Mouse (Mus musculus) bone marrow macrophage, adult 2 months (primary cell): ENCODE measurements around the gene Tec. TPM values are rescaled to one million over a fixed set of nuclear protein-coding genes. Genes with fewer than 3 reads are reported as not detected.
A peak's percentile ranks its signal among the peaks of the same experiment; 100 is the strongest.

Source experiments
- H3K27ac ChIP-seq: 2 replicates; pipeline ENCODE4 v1.5.1; 2012; ENCODE audit warnings: low read depth, low read length; ENCODE audit not compliant: insufficient read depth
- H3K4me1 ChIP-seq: 2 replicates; pipeline ENCODE4 v1.6.1; 2012; ENCODE audit warnings: low read length; ENCODE audit not compliant: control insufficient read depth, insufficient read depth
- H3K4me3 ChIP-seq: 2 replicates; pipeline ENCODE4 v1.5.1; 2012; ENCODE audit warnings: mild to moderate bottlenecking, low read length, moderate library complexity; ENCODE audit not compliant: insufficient read depth
- CTCF ChIP-seq: IDR thresholded peaks from 2 replicates; pipeline ENCODE4 v1.5.1; 2012; ENCODE audit warnings: low read depth, mild to moderate bottlenecking, low read length, moderate library complexity
- POLR2A ChIP-seq: IDR thresholded peaks from 2 replicates; pipeline ENCODE4 v1.6.1; 2012; ENCODE audit warnings: mild to moderate bottlenecking, low read depth, low read length, borderline replicate concordance
- polyA plus RNA-seq: library from polyadenylated mRNA; stranded (reverse); fragments of >200 nt; gene quantifications from 2 replicates; pipeline ENCODE4 v1.2.4, GENCODE M21; 2012; ENCODE audit not compliant: missing spikeins, insufficient read depth, insufficient read length

The Tec gene
- polyA plus RNA-seq, 1 experiment = 71.7 TPM

DNA sequence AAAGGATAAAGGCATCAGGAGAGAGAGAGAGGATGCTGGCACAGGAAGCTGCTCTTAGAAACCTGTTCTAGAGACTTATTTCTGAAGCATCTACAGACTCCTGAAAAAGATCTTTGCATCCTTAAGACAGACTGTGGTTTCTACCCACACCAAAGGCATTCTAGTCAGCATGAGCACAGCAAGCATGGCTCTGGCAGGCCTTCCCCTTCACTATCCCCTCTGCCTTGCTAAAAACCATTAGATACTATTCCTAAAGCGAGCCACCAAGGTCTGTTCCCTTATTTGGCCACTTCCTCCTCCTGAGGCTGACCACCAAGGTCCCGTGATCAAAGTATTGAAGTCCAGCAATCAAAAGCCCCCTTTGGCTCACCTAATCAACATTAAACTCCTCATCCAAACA is 92.2 kb downstream of the Tec start:
- peaks cover 15% of the 10 kb centered on the region for H3K4me1 ChIP-seq
- H3K4me3 ChIP-seq = no peak overlapping the region
- TF ChIP-seq POLR2A (no peak), CTCF (no peak)
- H3K27ac ChIP-seq = peak overlapping the region; percentile 49

- H3K27ac ChIP-seq = no peak overlapping the region
- TF ChIP-seq CTCF = no peak
- TF ChIP-seq POLR2A = no peak
- H3K4me1 ChIP-seq = no peaks in the 10 kb centered on the region; the same call in 1 of the 2 replicates
- no peak overlapping the region for H3K4me3 ChIP-seq
Measured at GRCm38 (mm10) chr5:72769841-72770240, 98.4 kb downstream of the Tec start.

DNA sequence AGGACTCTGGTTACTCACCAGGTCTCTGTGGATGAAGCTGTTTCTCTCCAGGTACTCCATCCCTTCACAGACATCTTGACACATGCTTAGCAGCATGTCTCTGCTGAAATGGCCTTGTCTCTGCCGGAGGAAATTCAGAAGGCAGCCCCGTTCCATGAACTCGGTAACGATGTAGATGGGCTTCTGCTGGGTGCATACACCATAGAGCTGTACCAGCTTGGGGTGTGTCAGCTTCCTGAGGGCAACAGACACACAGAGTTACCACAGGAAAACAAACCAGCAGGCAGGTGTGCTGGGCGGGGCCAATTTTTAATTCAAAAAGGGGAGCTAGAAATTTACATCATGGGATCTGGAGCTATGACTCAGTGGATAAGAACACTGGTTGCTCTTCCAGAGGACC is 104.7 kb downstream of the Tec start:
- Histone ChIP-seq H3K27ac (peak overlapping the region; percentile 72), H3K4me3 (no peak overlapping the region), H3K4me1 (peaks cover 26% of the 10 kb centered on the region)
- TF ChIP-seq POLR2A (no peak), CTCF (no peak)

DNA sequence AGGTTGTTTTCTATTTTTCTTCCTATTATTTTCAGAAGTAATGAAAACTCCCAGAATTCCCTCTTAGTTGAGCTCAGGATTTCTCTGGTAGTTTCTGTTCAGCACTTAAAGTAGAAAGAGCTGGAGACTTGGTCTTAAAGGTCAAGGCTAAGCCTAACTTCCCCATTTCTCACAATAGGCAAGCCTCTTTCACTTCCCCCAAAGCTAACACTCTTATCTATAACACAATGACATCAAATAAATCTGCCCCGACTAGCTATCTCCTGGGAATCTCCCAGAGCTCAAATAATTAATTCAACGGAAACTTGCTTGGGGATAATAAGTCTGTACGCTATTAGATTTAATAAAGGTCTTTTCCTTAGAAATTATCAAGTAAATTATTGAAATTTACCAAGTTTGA is 105.3 kb downstream of the Tec start:
- no peak for TF ChIP-seq POLR2A
- TF ChIP-seq CTCF = no peak
- H3K4me3 ChIP-seq = no peak overlapping the region
- peak overlapping the region; percentile 72 for H3K27ac ChIP-seq
- H3K4me1 ChIP-seq = peaks cover 26% of the 10 kb centered on the region

- H3K4me1 ChIP-seq = peaks cover 26% of the 10 kb centered on the region
- H3K4me3 ChIP-seq = no peak overlapping the region
- no peak overlapping the region for H3K27ac ChIP-seq
- TF ChIP-seq CTCF (no peak), POLR2A (no peak)
Measured at GRCm38 (mm10) chr5:72761758-72762157, 106.5 kb downstream of the Tec start.

DNA sequence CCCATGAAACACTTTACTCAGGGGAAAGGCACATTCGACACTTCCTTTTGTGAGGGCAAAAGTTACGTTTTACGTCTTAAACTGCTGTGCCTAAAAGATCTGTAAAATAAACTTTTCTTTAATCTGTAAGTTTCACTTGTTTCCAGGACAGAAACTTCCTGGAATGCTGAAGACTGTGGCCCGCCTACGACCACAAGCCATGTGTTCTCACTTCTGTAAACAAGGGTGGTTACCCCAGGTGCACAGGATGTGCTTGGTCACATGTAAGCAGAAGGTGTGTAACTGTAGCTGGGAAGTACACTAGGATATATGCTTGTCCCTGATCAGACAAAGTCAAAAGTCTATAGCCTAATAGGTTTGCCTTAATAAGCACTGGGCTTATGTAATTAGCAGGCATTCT is 107.0 kb downstream of the Tec start:
- H3K4me1 ChIP-seq = peaks cover 26% of the 10 kb centered on the region
- H3K4me3 ChIP-seq = no peak overlapping the region
- TF ChIP-seq CTCF = no peak
- no peak for TF ChIP-seq POLR2A
- H3K27ac ChIP-seq = no peak overlapping the region

- no peak for TF ChIP-seq POLR2A
- TF ChIP-seq CTCF = no peak
- H3K4me3 ChIP-seq = no peak overlapping the region
- H3K4me1 ChIP-seq = peaks cover 23% of the 10 kb centered on the region
- no peak overlapping the region for H3K27ac ChIP-seq
Measured at GRCm38 (mm10) chr5:72758925-72759924, 109.1 kb downstream of the Tec start.

DNA sequence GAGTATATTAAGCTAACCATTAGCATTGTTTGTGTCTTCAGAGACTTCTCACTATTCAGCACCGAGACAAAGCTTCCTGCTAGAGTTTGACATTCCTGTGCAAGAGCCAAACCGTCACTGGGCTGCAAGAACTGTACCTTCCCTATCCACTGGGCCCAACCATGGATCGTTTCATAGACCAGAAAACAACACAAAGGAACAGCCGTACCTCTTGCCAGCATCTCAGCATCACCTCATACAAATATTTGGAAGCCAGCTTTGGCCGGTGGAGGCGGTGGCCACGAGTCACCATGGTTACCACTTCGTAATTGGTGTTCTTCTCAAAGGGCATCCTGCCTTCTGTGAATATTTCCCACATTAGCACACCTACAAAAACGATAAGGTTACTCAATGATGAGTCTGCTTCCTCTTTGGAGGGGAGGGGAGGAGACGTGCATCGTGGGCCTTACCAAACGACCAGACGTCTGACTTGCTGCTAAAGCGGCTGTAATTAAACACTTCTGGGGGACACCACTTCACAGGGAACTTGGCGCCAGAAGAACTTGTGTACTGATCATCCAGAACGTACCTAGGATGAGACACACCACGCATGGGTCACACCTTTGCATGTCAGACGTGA is 111.0 kb downstream of the Tec start:
- Histone ChIP-seq H3K27ac (no peak overlapping the region), H3K4me3 (no peak overlapping the region), H3K4me1 (peaks cover 7% of the 10 kb centered on the region)
- no peak for TF ChIP-seq POLR2A
- no peak for TF ChIP-seq CTCF

GRCm38 (mm10) chr5:72755941-72756340 is 112.3 kb downstream of the Tec start:
- Histone ChIP-seq H3K27ac (no peak overlapping the region), H3K4me3 (no peak overlapping the region), H3K4me1 (no peaks in the 10 kb centered on the region)
- TF ChIP-seq POLR2A (no peak), CTCF (no peak)

DNA sequence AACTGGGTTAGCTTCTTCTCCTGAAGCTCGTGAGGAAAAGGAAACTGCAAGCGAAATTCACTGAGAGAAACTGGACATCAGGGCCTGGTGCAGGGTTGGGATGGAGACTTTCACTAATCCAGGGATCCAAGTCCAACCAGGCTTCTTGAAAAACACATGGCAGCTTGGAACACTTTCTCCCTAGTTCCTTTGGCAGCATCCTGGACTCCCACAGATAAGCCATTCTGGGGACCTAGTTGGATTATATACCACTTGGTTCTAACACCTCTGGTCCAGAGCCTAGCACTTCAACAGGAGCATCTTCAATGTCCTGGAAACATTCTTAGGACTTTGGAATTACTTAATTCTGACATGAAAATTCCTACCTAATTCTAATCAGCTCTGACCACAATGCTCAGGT is 113.2 kb downstream of the Tec start:
- no peak for TF ChIP-seq POLR2A
- no peak for TF ChIP-seq CTCF
- no peak overlapping the region for H3K4me3 ChIP-seq
- H3K4me1 ChIP-seq = 0 out of 2 replicates have a peak, but pooled peaks cover 2% of the 10 kb centered on the region
- H3K27ac ChIP-seq = no peak overlapping the region
